Mouse (Mus musculus) lung, embryonic 14.5 days (tissue): ENCODE measurements around the gene Bpifb9b. TPM values are rescaled to one million over a fixed set of nuclear protein-coding genes. Genes with fewer than 3 reads are reported as not detected.
"Not testable (repeated sequence)": the region's sequence is repeated elsewhere in the genome, so short reads cannot be mapped to it uniquely, and the experiment has no call there.

Experiments
- ATAC-seq: fragments of 200-750 bp; cut with Nextera tagmentation; 2 replicates; pipeline ENCODE4 v1.8.0; 2017; ENCODE audit warnings: mild to moderate bottlenecking, moderate TSS enrichment, moderate library complexity; ENCODE audit not compliant: insufficient read depth
- DNase-seq: peaks from one replicate; pipeline ENCODE4 v3.0.0-alpha.2; 2015
- H3K27ac ChIP-seq: fragments of 300-500 bp; sonication (generic); 2 replicates; pipeline ENCODE4 v1.5.1; 2014; ENCODE audit warnings: low read depth, mild to moderate bottlenecking, moderate library complexity
- H3K27me3 ChIP-seq: fragments of 300-500 bp; sonication (generic); 2 replicates; pipeline ENCODE4 v1.6.1; 2014; ENCODE audit warnings: low read length, control low read depth; ENCODE audit not compliant: insufficient read depth
- H3K36me3 ChIP-seq: fragments of 300-500 bp; sonication (generic); 2 replicates; pipeline ENCODE4 v1.6.1; 2014; ENCODE audit warnings: control low read depth; ENCODE audit not compliant: insufficient read depth
- H3K4me1 ChIP-seq: fragments of 300-500 bp; sonication (generic); 2 replicates; pipeline ENCODE4 v1.6.1; 2014; ENCODE audit warnings: antibody characterized with exemption, control low read depth; ENCODE audit not compliant: insufficient read depth
- H3K4me2 ChIP-seq: fragments of 300-500 bp; sonication (generic); 2 replicates; pipeline ENCODE4 v1.6.1; 2014; ENCODE audit warnings: mild to moderate bottlenecking
- H3K4me3 ChIP-seq: fragments of 300-500 bp; sonication (generic); 2 replicates; pipeline ENCODE4 v1.5.1; 2014; ENCODE audit warnings: low read depth, low read length
- H3K9ac ChIP-seq: fragments of 300-500 bp; sonication (generic); 2 replicates; pipeline ENCODE4 v1.6.1; 2014
- H3K9me3 ChIP-seq: fragments of 300-500 bp; sonication (generic); 2 replicates; pipeline ENCODE4 v1.6.1; 2016; ENCODE audit warnings: low read depth, low read length, control low read depth
- CTCF ChIP-seq: IDR thresholded peaks from 2 replicates; pipeline ENCODE4 v1.5.1; 2016; ENCODE audit warnings: antibody characterized with exemption, low read depth
- WGBS: fragments of 180-500 bp; shearing (Covaris S2); extraction: QIAGEN DNeasy Blood & Tissue Kit; methylation state at CpG from one replicate; pipeline ENCODE4 v1.1.7; 2014; 5-methylcytosine and 5-hydroxymethylcytosine counted together
- polyA plus RNA-seq: library from polyadenylated mRNA; unstranded; fragments of >200 nt; fragmentation: Nextera tagmentation; extraction: Ambion mirVana; gene quantifications from 2 replicates; pipeline ENCODE4 v1.2.1, GENCODE M21; 2014

Bpifb9b gene
- polyA plus RNA-seq, 1 experiment from 2014 or later, result not detected

GRCm38 (mm10) chr2:154326852-154327251 is 19.8 kb downstream of the Bpifb9b start:
- no peaks in the 10 kb centered on the region for H3K36me3 ChIP-seq
- 73% methylated on average over 3 of the region's 3 CpGs for WGBS
- TF ChIP-seq CTCF, result no peak

GRCm38 (mm10) chr2:154335572-154335971 is 28.5 kb downstream of the Bpifb9b start:
- H3K27ac ChIP-seq, result no peak overlapping the region
- H3K36me3 ChIP-seq, result peaks cover 16% of the 10 kb centered on the region; the same call in 1 of the 2 replicates
- H3K4me3 ChIP-seq, result no peak overlapping the region
- DNase-seq, result no peak
- no peak overlapping the region for H3K4me2 ChIP-seq
- 82% methylated on average over 4 of the region's 4 CpGs for WGBS
- no peak for TF ChIP-seq CTCF
- H3K27me3 ChIP-seq, result no peaks in the 10 kb centered on the region
- H3K9ac ChIP-seq, result no peak overlapping the region
- no peaks in the 10 kb centered on the region for H3K4me1 ChIP-seq
- no peak for ATAC-seq
- no peaks in the 10 kb centered on the region for H3K9me3 ChIP-seq

More at GRCm38 (mm10) chr2:154326852-154327251, 19.8 kb downstream of the Bpifb9b start:
- H3K27ac ChIP-seq, result no peak overlapping the region
- H3K4me3 ChIP-seq, result no peak overlapping the region
- H3K4me1 ChIP-seq, result no peaks in the 10 kb centered on the region
- DNase-seq (no peak), ATAC-seq (no peak)
- no peaks in the 10 kb centered on the region for H3K27me3 ChIP-seq
- no peak overlapping the region for H3K4me2 ChIP-seq
- H3K9me3 ChIP-seq, result no peaks in the 10 kb centered on the region
- H3K9ac ChIP-seq, result no peak overlapping the region

- no peak for TF ChIP-seq CTCF
- no peak for ATAC-seq
Observed at GRCm38 (mm10) chr2:154338161-154338560, 31.1 kb downstream of the Bpifb9b start.

GRCm38 (mm10) chr2:154339356-154339755 is 32.3 kb downstream of the Bpifb9b start:
- ATAC-seq (no peak), DNase-seq (no peak)
- Histone ChIP-seq H3K27me3 (no peaks in the 10 kb centered on the region), H3K9me3 (no peaks in the 10 kb centered on the region), H3K4me1 (no peaks in the 10 kb centered on the region), H3K9ac (no peak overlapping the region), H3K27ac (no peak overlapping the region), H3K4me2 (no peak overlapping the region), H3K36me3 (peaks cover 30% of the 10 kb centered on the region), H3K4me3 (no peak overlapping the region)
- 60% methylated on average over 2 of the region's 2 CpGs for WGBS
- no peak for TF ChIP-seq CTCF

More at GRCm38 (mm10) chr2:154338161-154338560, 31.1 kb downstream of the Bpifb9b start:
- no peak overlapping the region for H3K9ac ChIP-seq
- no peak overlapping the region for H3K4me2 ChIP-seq
- DNase-seq, result no peak
- H3K27me3 ChIP-seq, result no peaks in the 10 kb centered on the region
- WGBS, result 79% methylated on average over 1 of the region's 1 CpGs
- no peaks in the 10 kb centered on the region for H3K9me3 ChIP-seq
- H3K27ac ChIP-seq, result no peak overlapping the region
- peaks cover 25% of the 10 kb centered on the region for H3K36me3 ChIP-seq
- no peak overlapping the region for H3K4me3 ChIP-seq
- H3K4me1 ChIP-seq, result no peaks in the 10 kb centered on the region

- Histone ChIP-seq H3K4me3 (no peak overlapping the region), H3K9ac (no peak overlapping the region), H3K27me3 (no peaks in the 10 kb centered on the region), H3K4me1 (no peaks in the 10 kb centered on the region), H3K9me3 (no peaks in the 10 kb centered on the region), H3K4me2 (no peak overlapping the region), H3K27ac (no peak overlapping the region), H3K36me3 (peaks cover 33% of the 10 kb centered on the region)
- no peak for ATAC-seq
- no peak for TF ChIP-seq CTCF
- 83% methylated on average over 3 of the region's 3 CpGs for WGBS
- no peak for DNase-seq
Observed at GRCm38 (mm10) chr2:154348152-154348551, 41.1 kb downstream of the Bpifb9b start.

GRCm38 (mm10) chr2:154354000-154354425 is 47.0 kb downstream of the Bpifb9b start:
- ATAC-seq (peak; percentile 58; the same call in 1 of the 2 replicates), DNase-seq (peak; percentile 14)
- H3K27ac ChIP-seq, result 0 out of 2 replicates have a peak overlapping the region, but pooled peaks have one; percentile 54
- peak overlapping the region; percentile 30 for H3K4me3 ChIP-seq
- 73% methylated on average over 15 of the region's 19 CpGs for WGBS
- peak overlapping the region; percentile 48 for H3K4me2 ChIP-seq
- not testable (repeated sequence) for H3K4me1 ChIP-seq, H3K9me3 ChIP-seq, H3K27me3 ChIP-seq
- H3K9ac ChIP-seq, result 0 out of 2 replicates have a peak overlapping the region, but pooled peaks have one; percentile 41
- peaks cover 16% of the 10 kb centered on the region for H3K36me3 ChIP-seq

GRCm38 (mm10) chr2:154367510-154367909 is 60.5 kb downstream of the Bpifb9b start:
- no peak overlapping the region for H3K9ac ChIP-seq
- no peak for TF ChIP-seq CTCF
- no peak overlapping the region for H3K27ac ChIP-seq
- no peaks in the 10 kb centered on the region for H3K9me3 ChIP-seq
- no peaks in the 10 kb centered on the region for H3K4me1 ChIP-seq
- no peak overlapping the region for H3K4me3 ChIP-seq
- DNase-seq, result no peak
- no peak for ATAC-seq
- no peaks in the 10 kb centered on the region for H3K27me3 ChIP-seq
- peaks cover 52% of the 10 kb centered on the region for H3K36me3 ChIP-seq
- 91% methylated on average over 1 of the region's 1 CpGs for WGBS
- H3K4me2 ChIP-seq, result no peak overlapping the region

Other genes with a start within 250 kb of the Bpifb9b start
- gene Bpifa3, start 176.9 kb upstream of the Bpifb9b start, polyA plus RNA-seq, result not detected in 2 replicates
- gene Bpifa1, start 164.3 kb upstream of the Bpifb9b start, polyA plus RNA-seq, result not detected in 2 replicates
- not detected in 2 replicates for gene Bpifa5, start 144.6 kb upstream of the Bpifb9b start, polyA plus RNA-seq
- gene Bpifb1, start 116.4 kb upstream of the Bpifb9b start, polyA plus RNA-seq, result 0.49 and 0.74 TPM in 2 replicates
- 1.4 and 2.0 TPM in 2 replicates for gene Bpifb5, start 83.5 kb upstream of the Bpifb9b start, polyA plus RNA-seq
- not detected in 2 replicates for gene Bpifb9a, start 49.4 kb upstream of the Bpifb9b start, polyA plus RNA-seq
- 11.2 and 13.1 TPM in 2 replicates for gene Cdk5rap1, start 65.8 kb downstream of the Bpifb9b start, polyA plus RNA-seq
- gene Snta1, start 100.9 kb downstream of the Bpifb9b start, polyA plus RNA-seq, result 3.8 and 3.9 TPM in 2 replicates
- 39.8 and 40.5 TPM in 2 replicates for gene Cbfa2t2, start 129.3 kb downstream of the Bpifb9b start, polyA plus RNA-seq
- gene 1700003F12Rik, start 239.9 kb downstream of the Bpifb9b start, polyA plus RNA-seq, result 1.2 and 1.4 TPM in 2 replicates
- gene Actl10, start 244.5 kb downstream of the Bpifb9b start, polyA plus RNA-seq, result 0.36 and 0.37 TPM in 2 replicates